Mouse (Mus musculus) cerebellum, adult 11-12 months (tissue): ENCODE data around the gene Dera.

Source experiments
- DNase-seq: peaks from one replicate; pipeline ENCODE4 v3.0.0; 2022

The Dera gene

GRCm38 (mm10) chr6:137759681-137760080 lies 5.3 kb downstream of the Dera start:
- DNase-seq = no peak

- DNase-seq = no peak
Measured at GRCm38 (mm10) chr6:137760966-137761365, 6.6 kb downstream of the Dera start.

GRCm38 (mm10) chr6:137764572-137765210 lies 10.3 kb downstream of the Dera start:
- DNase-seq = no peak

GRCm38 (mm10) chr6:137766177-137766576 lies 11.8 kb downstream of the Dera start:
- no peak for DNase-seq

- no peak for DNase-seq
Measured at GRCm38 (mm10) chr6:137771621-137772250, 17.4 kb downstream of the Dera start.

DNA sequence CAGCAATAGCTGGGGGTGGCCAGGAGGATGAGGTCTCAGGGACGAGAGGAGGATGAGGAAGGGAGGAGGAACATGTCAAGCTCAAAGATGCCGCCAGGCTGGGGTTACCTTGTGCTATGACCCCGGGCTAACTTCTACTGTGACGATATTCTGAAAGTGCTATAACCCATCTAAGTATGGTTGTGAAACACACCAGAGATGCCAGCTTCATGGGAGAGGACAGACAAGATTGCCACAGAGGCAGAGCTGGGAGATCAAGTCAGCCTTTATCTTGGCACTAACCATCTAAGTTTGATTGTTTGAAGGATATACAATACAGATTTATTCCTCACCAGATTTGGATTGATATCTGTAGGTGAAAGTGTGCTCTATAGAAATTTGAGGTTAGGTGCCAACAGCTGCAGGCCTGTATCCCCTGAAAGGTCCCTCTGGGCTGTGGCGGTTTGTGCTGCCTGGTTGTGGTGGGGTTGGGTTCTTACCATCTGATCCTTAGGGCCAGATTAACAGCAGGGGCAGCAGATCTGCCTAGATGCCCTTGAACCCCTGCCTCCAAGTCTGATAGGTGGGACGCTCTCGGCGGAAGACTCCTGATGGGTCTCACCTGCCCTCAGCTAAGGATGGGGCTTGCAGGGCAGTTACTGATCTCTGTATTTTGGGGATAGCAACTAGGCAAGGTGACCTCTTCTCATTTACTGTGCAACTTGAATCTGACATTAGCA lies 18.7 kb downstream of the Dera start:
- DNase-seq = no peak

- no peak for DNase-seq
Measured at GRCm38 (mm10) chr6:137773637-137774028, 19.3 kb downstream of the Dera start.

DNA sequence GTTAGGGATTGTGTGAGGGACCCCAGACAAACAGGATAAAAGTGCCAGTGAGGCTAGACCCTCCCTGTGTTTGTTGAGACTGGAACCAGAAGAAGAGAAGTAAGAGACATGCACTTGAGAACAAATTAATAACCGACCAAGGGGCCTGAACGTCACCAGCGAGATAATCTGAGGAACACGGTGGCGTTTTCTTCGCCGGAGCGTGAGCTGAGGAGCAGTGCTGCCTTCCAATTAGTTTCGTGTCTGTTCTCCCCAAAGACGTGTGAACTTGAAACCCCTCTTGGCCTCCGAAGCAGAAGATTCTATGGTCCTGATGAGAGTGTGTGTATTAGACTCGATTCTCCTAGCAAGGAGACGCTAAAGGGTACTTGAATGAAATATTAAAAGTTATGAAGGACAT lies 19.8 kb downstream of the Dera start:
- no peak for DNase-seq

DNA sequence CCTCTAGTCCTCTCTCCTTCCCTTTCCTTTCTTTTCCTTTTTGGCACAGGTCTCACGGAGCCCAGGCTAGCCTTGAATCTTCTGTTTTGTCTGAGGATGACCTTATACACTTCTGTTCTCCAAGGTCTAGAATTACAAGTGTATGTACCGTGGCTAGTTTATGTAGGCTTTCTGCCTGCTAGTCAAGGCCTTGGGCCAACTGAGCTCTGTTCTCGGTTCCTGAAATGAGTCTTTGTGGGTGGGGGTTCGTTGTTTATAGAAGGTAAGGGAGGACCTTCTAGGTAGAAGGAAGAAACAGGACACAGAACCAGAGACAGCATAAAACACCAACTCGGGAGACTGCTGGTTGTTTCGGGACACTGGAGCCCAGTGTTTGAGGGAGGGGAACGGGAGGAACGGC lies 20.8 kb downstream of the Dera start:
- DNase-seq = no peak

DNA sequence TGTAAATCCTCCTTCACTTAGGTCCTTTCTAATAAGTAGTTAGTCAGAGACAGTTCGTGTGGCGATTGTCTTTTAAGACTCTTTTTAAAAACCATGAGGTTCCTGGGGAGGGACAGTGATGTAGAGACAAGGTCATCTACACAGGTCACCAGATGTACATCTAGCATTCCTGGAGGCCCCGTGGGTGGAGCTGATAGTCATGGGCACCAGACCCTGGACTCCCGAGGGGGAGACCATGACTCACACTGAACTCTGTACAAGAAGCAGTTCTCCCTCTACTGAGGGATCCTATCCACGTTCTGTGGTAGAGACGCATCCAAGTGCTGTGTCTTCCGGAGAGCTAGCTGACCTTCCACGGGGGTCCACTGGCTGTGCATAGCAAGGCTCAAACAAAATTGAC lies 22.6 kb downstream of the Dera start:
- no peak for DNase-seq

DNA sequence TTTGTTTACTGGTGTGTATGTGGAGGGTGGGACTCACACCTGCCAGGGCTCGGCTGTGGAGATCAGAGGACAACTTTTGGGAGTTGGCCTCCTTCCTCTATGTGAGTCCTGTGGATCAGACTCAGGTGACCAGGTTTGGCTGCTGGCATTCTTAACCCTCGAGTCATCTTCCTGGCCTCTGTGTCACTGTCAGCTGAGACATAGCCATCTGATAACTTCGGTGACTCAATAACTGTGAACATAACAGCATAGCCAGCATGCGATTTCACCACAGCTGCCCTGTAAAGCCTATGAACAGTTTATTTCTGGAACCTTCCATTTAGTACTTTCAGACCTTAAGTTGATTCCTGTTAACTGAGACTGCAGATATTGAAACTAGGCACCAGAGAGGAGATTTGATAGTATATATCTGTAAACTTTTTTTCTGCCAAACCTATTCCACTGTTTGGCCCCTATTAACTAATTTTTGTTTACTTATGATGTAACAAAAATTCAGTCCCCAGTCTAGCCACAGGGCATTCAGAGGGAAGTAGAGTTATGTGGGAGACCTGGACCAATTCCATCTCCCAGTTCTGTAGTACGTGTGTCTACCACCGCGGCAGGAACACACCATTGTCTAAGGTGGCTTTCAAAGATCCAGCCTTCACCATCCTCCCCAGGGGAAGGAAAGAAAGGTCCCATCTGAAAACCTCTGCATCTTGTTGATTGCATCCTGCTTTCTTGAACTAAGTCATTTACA lies 29.7 kb downstream of the Dera start:
- no peak for DNase-seq

DNA sequence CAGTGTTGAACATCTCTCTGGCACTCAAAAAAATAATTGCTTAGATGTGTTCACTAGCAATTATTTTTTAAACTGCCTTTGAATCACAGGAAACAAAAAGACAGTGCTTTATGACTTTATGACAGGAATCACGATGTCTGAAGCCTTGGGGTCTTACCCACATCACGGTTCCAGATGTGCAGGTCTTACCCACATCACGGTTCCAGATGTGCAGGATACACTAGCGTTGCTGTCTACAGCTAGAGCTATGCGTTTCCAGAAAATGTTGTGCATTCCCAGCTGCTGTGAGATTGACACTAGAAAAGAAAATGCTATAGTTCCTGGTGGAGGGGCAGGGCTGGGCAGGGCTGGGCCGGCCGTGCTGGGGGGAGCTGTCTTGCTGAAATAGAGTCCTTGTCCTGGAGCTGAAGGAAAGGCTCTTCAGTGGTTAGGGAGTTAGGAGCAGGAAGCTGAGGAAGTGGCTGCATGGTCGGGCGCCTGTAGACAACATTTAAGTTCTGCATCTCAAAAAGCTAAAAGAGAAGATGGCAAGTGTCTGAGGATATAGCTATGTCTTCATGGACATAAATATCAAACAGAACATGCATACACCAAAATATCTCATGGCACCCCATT lies 34.7 kb downstream of the Dera start:
- DNase-seq = no peak

DNA sequence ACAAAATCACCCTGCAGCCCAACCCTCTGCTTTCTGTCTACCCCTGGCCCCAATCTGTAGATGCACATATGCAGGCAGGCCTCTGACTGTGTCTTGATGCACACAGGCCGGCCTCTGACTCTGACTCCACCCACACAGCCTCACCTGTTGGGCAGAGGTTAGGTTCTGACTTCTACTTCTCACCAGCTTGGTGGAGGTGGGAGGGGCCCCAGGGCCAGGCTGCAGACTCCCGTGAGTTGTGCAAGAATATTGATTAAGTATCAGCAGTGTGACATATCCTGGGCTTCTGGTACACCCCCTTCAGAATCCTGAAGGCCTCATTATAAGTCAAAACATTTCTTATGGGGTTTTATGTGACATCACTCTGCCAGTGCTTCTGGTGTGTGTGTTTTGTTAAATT lies 35.3 kb downstream of the Dera start:
- no peak for DNase-seq

- DNase-seq = no peak
Measured at GRCm38 (mm10) chr6:137795494-137795893, 41.1 kb downstream of the Dera start.

- no peak for DNase-seq
Measured at GRCm38 (mm10) chr6:137796596-137797567, 42.5 kb downstream of the Dera start.

- no peak for DNase-seq
Measured at GRCm38 (mm10) chr6:137799253-137799652, 44.9 kb downstream of the Dera start.

- no peak for DNase-seq
Measured at GRCm38 (mm10) chr6:137803456-137804005, 49.2 kb downstream of the Dera start.

DNA sequence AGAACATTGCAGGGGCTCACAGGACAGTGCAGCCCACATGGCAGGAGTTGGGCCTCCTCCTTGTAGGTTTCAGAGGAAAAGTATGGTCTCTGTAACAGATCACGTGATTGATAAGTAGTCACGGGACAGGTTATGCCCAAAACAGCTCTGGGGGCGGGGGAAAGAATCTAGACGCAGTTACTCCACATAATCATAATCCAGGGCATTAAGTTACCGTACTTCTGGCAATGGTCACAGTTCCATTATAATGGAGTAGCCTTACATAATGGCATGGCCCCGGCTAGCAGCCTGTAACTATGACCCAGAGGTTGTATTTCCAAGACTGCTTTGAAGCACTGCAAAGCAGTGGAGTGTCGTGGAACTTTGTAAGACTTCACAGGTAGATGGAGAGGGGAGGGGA lies 49.8 kb downstream of the Dera start:
- DNase-seq = no peak

- DNase-seq = no peak
Measured at GRCm38 (mm10) chr6:137804606-137805005, 50.3 kb downstream of the Dera start.

DNA sequence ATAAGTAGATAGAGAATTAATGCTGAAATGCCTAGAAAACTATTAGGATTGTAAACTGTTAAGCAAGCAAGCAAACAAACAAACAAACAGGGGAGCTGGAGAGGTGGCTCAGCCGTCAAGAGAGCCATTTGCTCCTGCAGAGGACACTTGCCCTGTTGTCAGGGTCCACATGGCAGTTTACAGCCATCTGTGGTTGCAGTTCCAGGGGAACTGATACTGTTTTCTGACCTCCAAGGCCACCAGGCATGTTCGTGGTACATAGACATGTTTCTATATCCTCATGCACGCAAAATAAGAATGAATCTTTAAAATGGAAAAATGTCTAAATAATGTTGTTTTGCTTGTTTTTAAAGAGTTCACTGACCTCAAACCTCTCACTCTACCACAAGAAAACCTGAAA lies 52.0 kb downstream of the Dera start:
- no peak for DNase-seq

DNA sequence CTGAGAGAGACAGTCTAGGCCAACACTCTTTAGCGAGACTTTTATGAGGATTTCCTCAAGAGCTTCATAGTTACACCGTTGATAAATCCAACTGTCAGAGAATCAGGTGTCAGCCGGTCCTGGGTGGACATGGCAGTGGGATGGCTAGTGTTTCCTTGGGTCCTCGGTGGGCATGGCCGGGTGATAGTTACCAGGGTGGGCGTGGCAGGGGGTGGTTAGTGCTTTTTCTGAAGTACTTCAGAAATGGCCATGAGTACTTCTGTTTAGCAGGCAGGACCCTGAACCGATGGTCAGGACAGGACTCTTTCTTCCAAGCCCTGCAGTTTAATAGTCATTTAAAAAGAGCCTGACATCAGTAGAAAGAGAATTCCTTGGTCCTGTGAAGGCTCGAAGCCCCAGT lies 52.5 kb downstream of the Dera start:
- DNase-seq = no peak

DNA sequence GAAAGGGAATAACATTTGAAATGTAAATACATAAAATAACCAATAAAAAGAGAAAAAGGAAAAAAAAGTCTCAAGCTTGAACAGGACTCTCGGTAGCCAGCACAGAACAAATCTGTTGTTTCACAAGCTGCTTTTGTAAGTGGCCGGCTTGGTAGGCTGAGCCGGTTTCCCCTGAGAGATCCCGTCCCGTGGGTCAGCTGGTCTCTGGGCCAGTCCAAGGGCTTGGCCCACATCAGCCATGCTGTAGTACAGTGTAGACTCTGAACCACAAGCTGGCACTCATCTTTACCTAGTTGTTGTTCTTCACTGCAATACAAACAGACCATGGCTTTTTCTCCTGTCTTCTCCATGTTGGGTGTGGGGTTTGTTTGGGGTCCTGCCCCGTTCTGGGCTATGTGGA lies 53.0 kb downstream of the Dera start:
- no peak for DNase-seq
